Mouse (Mus musculus) forebrain, embryonic 13.5 days (tissue): Measurements from ENCODE around the gene Ppp1r3a. TPM values are rescaled to one million over a fixed set of nuclear protein-coding genes. Genes with fewer than 3 reads are reported as not detected.
A peak's percentile ranks its signal among the peaks of the same experiment; 100 is the strongest.
"Not testable (repeated sequence)": the region's sequence is repeated elsewhere in the genome, so short reads cannot be mapped to it uniquely, and the experiment has no call there.

Source experiments
- ATAC-seq: fragments of 200-750 bp; cut with Nextera tagmentation; 2 replicates; pipeline ENCODE4 v1.8.0; 2017
- H3K27ac ChIP-seq: fragments of 300-500 bp; sonication (generic); 2 replicates; pipeline ENCODE4 v1.5.1; 2015; ENCODE audit warnings: inconsistent platforms, mild to moderate bottlenecking, moderate library complexity
- H3K27me3 ChIP-seq: fragments of 300-500 bp; sonication (generic); 2 replicates; pipeline ENCODE4 v1.6.1; 2015; ENCODE audit warnings: mild to moderate bottlenecking, inconsistent platforms
- H3K36me3 ChIP-seq: fragments of 300-500 bp; sonication (generic); 2 replicates; pipeline ENCODE4 v1.6.1; 2015; ENCODE audit warnings: mild to moderate bottlenecking, inconsistent platforms; ENCODE audit not compliant: poor library complexity, severe bottlenecking
- H3K4me1 ChIP-seq: fragments of 300-500 bp; sonication (generic); 2 replicates; pipeline ENCODE4 v1.6.1; 2015; ENCODE audit warnings: inconsistent platforms
- H3K4me2 ChIP-seq: fragments of 300-500 bp; sonication (generic); 2 replicates; pipeline ENCODE4 v1.6.1; 2015; ENCODE audit warnings: inconsistent platforms, mild to moderate bottlenecking, moderate library complexity
- H3K4me3 ChIP-seq: fragments of 300-500 bp; sonication (generic); 2 replicates; pipeline ENCODE4 v1.5.1; 2015; ENCODE audit warnings: mild to moderate bottlenecking, inconsistent platforms
- H3K9ac ChIP-seq: fragments of 300-500 bp; sonication (generic); 2 replicates; pipeline ENCODE4 v1.6.1; 2015; ENCODE audit warnings: mild to moderate bottlenecking, inconsistent platforms
- H3K9me3 ChIP-seq: fragments of 300-500 bp; sonication (generic); replicated peaks from 2 replicates; pipeline ENCODE4 v1.6.1; 2016; ENCODE audit warnings: inconsistent platforms
- WGBS: fragments of 180-500 bp; shearing (Covaris S2); methylation state at CpG from one replicate; pipeline ENCODE4 v1.1.7; 2015; 5-methylcytosine and 5-hydroxymethylcytosine counted together
- polyA plus RNA-seq: library from polyadenylated mRNA; unstranded; fragments of >200 nt; fragmentation: Nextera tagmentation; extraction: Ambion mirVana; gene quantifications from 2 replicates; pipeline ENCODE4 v1.2.1, GENCODE M21; 2015

The Ppp1r3a gene
- polyA plus RNA-seq, 1 experiment from 2014 or later = not detected

DNA sequence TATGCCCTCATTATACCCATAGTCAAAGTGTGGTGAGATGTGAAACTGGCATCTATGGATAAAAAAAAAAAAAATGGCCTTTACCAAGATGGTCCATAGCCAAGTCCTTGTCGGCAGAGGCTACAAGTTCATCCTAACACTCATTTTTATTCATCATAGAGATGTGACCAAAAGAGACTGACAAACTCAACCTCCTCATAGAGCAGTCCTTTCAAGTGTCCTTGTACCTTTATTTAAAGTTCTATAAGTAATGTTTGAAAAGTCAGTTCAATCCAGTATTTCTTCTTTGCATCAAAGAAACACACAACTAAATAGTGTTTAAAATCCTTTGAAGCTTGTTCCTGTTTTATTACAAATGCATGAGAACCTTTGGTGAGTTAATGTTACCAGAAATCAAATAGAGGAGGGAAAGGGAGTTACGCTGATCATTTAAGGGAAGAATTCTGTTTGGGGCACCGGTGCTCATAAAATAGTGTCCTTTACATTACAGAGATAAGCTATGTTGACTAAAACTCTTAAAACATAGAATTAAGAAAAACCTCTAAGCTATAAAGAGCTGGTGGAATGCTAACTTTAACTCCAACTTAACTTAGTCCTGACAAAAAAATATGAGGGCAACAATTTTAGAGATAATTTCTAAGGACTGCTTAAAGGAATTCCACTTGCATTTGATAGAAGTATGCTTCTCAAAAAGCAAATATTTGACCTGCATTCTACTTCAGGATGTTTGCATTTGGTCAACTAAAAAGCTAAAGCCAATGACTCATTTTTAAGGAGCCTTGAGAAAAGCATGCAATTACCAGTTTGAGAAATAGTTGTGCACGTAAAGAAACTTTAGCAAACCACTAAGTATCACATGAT is 39.7 kb downstream of the Ppp1r3a start:
- no peaks in the 10 kb centered on the region for H3K36me3 ChIP-seq
- 91% methylated on average over 4 of the region's 4 CpGs for WGBS
- no peak overlapping the region for H3K27ac ChIP-seq
- H3K4me3 ChIP-seq = no peak overlapping the region
- no peaks in the 10 kb centered on the region for H3K27me3 ChIP-seq
- no peak overlapping the region for H3K4me2 ChIP-seq
- no peaks in the 10 kb centered on the region for H3K9me3 ChIP-seq
- H3K9ac ChIP-seq = no peak overlapping the region
- no peak for ATAC-seq
- peaks cover 4% of the 10 kb centered on the region for H3K4me1 ChIP-seq

DNA sequence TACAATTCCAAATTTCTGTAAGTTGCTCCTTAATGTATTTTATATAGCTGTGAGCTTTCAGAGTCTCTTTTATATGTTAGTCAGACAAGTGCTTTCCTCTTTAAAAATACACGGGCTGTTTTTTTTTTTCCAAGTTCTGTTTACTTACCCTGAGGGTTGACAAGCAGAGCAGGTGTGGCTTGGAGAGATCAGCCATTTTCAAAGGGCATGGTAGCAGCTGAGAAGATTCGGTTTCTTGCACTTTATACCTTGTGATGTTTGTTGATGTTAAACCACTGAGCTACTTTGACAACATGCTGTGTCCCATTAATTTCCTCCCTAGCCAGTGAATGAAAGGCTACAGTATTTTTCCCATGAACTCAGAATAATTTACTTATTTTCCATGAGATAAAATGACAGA is 42.9 kb downstream of the Ppp1r3a start:
- Histone ChIP-seq H3K4me3 (no peak overlapping the region), H3K27ac (no peak overlapping the region), H3K27me3 (no peaks in the 10 kb centered on the region), H3K4me2 (no peak overlapping the region), H3K4me1 (no peaks in the 10 kb centered on the region), H3K9ac (no peak overlapping the region), H3K36me3 (no peaks in the 10 kb centered on the region), H3K9me3 (no peaks in the 10 kb centered on the region)
- WGBS = 56% methylated on average over 2 of the region's 2 CpGs
- no peak for ATAC-seq

DNA sequence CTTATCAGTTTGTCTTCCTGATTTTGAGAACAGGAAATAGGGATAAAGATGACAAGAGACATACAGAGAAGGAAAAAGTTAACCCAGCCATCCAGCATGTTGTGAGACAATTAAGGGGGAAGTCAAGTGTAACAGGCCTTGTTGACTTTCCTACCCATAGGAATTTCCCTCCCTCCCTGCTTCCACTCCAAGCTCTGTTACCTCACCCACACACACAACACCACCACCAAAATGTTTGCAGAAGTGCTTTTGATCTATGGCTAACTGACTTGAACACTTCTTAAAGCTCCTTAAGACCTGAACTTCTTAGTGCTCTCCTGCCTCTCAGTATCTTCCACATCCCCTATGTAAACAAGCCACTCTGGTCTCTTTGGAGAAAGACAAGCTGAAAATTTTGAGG is 55.0 kb downstream of the Ppp1r3a start:
- Histone ChIP-seq H3K4me2 (no peak overlapping the region), H3K9me3 (no peaks in the 10 kb centered on the region)
- no peak for ATAC-seq

GRCm38 (mm10) chr6:14679231-14679887 is 75.7 kb downstream of the Ppp1r3a start:
- not testable (repeated sequence) for H3K4me2 ChIP-seq, H3K27ac ChIP-seq, H3K36me3 ChIP-seq, H3K9me3 ChIP-seq, H3K9ac ChIP-seq, H3K27me3 ChIP-seq, H3K4me1 ChIP-seq, H3K4me3 ChIP-seq
- WGBS = 83% methylated on average over 20 of the region's 20 CpGs
- ATAC-seq = peak; percentile 95

More for the DNA sequence above, 55.0 kb downstream of the Ppp1r3a start:
- H3K36me3 ChIP-seq = no peaks in the 10 kb centered on the region
- no peak overlapping the region for H3K4me3 ChIP-seq
- no peak overlapping the region for H3K9ac ChIP-seq
- H3K4me1 ChIP-seq = no peaks in the 10 kb centered on the region
- no peaks in the 10 kb centered on the region for H3K27me3 ChIP-seq
- H3K27ac ChIP-seq = no peak overlapping the region

DNA sequence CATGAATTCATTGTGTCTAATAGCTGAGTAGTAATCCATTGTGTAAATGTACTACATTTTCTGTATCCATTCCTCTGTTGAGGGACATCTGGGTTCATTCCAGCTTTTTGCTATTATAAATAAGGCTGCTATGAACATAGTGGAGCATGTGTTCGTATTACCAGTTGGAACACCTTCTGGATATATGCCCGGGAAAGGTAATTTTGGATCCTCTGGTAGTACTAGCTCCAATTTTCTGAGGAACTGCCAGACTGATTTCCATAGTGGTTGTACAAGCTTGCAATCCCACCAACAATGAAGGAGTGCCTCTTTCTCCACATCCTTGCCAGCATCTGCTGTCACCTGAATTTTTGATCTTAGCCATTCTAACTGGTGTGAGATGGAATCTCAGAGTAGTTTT is 86.1 kb downstream of the Ppp1r3a start:
- not testable (repeated sequence) for H3K4me1 ChIP-seq, H3K9ac ChIP-seq, H3K27me3 ChIP-seq, H3K36me3 ChIP-seq, H3K27ac ChIP-seq, H3K9me3 ChIP-seq, H3K4me2 ChIP-seq, ATAC-seq, H3K4me3 ChIP-seq
- 90% methylated on average over 2 of the region's 2 CpGs for WGBS

GRCm38 (mm10) chr6:14667651-14668050 is 87.4 kb downstream of the Ppp1r3a start:
- not testable (repeated sequence) for H3K9ac ChIP-seq, H3K9me3 ChIP-seq, H3K4me3 ChIP-seq, H3K27me3 ChIP-seq, H3K4me1 ChIP-seq, H3K36me3 ChIP-seq, ATAC-seq, H3K27ac ChIP-seq, H3K4me2 ChIP-seq
- WGBS = 94% methylated on average over 2 of the region's 2 CpGs

Other genes with a start within 250 kb of the Ppp1r3a start
- gene Foxp2, start 146.1 kb upstream of the Ppp1r3a start, polyA plus RNA-seq = 28.3 and 30.2 TPM in 2 replicates